ENCODE assay signal across 13 mouse cellular contexts in genomic region chr16:23350802-23351201, GRCm38 (mm10).
DNase-seq lines count a peak whose midpoint lies in the region; ATAC-seq lines count a peak whose summit lies in the region.
"Had no signal": no experiment of that assay in that cellular context is flagged by ENCODE, and none has a peak within 500 bp of the region (broad histone marks: within the 10 kb centered on the region; RNA-seq: fewer than 3 reads in every experiment).

No protein-coding gene starts in this region.

- peak; percentile 31 for DNase-seq in embryo, embryonic 10.5 days (ENCODE audit: low spot score)
- DNase-seq in embryo, embryonic 9.5 days (ENCODE audit: extremely low spot score) = no peak
- DNase-seq in liver = no peak
- DNase-seq in NIH3T3 (ENCODE audit: low read depth) = peak; percentile 15
- peak; percentile 92 for DNase-seq in retina, postnatal 1 day
- DNase-seq in kidney, postnatal 10 days = no peak
- DNase-seq: heart, adult 18-20 months; lung, postnatal 36 days; spleen, adult 18-20 months had no signal

- H3K36me3 ChIP-seq in liver, embryonic 16.5 days (ENCODE audit: control insufficient read depth, insufficient read depth) = no peaks in the 10 kb centered on the region; the same call in 1 of the 2 replicates

- H3K4me1 ChIP-seq in liver, embryonic 16.5 days (ENCODE audit: control insufficient read depth, low read depth, low read length) = peaks cover 5% of the 10 kb centered on the region

- no peak overlapping the region for H3K4me3 ChIP-seq in liver, embryonic 16.5 days (ENCODE audit: low read depth, low read length)
- H3K4me3 ChIP-seq: layer of hippocampus, adult 2 months; limb, embryonic 12.5 days had no signal

- H3K27me3 ChIP-seq in liver, embryonic 16.5 days (ENCODE audit: control insufficient read depth, insufficient read depth, low read depth, low read length) = no peaks in the 10 kb centered on the region
- H3K27me3 ChIP-seq: limb, embryonic 12.5 days had no signal

- no peak overlapping the region for H3K27ac ChIP-seq in liver, embryonic 16.5 days (ENCODE audit: low read length)
- H3K27ac ChIP-seq: layer of hippocampus, adult 2 months; limb, embryonic 12.5 days had no signal

- H3K9me3 ChIP-seq in liver, embryonic 16.5 days (replicated peaks; ENCODE audit: control insufficient read depth, low read length) = no peaks in the 10 kb centered on the region
- H3K9me3 ChIP-seq: limb, embryonic 12.5 days had no signal

- ATAC-seq in liver, embryonic 16.5 days (ENCODE audit: low read depth) = peak; percentile 30; the same call in 1 of the 2 replicates
- ATAC-seq in cerebellum, adult (ENCODE audit: insufficient number of reproducible peaks, low FRiP score, low TSS enrichment) = no peak

- no peak overlapping the region for H3K4me2 ChIP-seq in liver, embryonic 16.5 days (ENCODE audit: low read depth, low read length)
- H3K4me2 ChIP-seq: limb, embryonic 12.5 days had no signal

- 14% methylated on average over 2 of the region's 2 CpGs for WGBS in liver, embryonic 16.5 days (ENCODE audit: insufficient replicate concordance)

- no peak overlapping the region for H3K9ac ChIP-seq in liver, embryonic 16.5 days (ENCODE audit: low read depth, low read length)
- H3K9ac ChIP-seq: limb, embryonic 12.5 days had no signal

Comparison
In these comparisons a context has a peak if more than half of its experiments do, and no peak if none do; other contexts are left out.
1. DNase-seq: peak in embryo, embryonic 10.5 days (single experiment), NIH3T3 (single experiment) and retina, postnatal 1 day (single experiment); none in embryo, embryonic 9.5 days (single experiment), liver (single experiment) and kidney, postnatal 10 days (single experiment).